Mouse (Mus musculus): ENCODE measurements at regions not wholly inside any gene's neighbourhood (a gene's known extent, or its start where the extent isn't known, plus 50 kb on each side); places are given as distances from the start of the nearest gene placed in this dataset.
"Not testable (repeated sequence)": the region's sequence is repeated elsewhere in the genome, so short reads cannot be mapped to it uniquely, and the experiment has no call there.

DNA sequence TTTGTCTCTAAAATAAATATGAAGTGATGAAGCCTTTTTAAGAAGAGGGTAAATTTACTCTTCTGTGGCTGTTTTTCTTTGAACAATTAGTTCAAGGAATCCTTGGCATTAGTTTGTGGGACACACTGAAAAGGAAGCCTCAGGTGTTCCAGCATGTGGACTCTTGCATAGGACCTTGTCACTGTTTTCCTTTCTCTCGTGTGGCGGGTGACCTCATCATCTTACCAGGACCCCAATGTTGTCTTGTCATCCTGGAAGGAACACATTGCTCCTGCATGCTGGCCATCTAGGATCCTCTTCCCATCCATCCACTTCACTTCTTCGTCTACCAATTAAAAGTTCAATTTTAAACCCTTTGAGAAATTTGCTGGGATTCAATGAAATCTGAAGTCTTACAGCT lies 104.9 kb downstream of the Gm31371 start:
- TF ChIP-seq POLR2A (IDR thresholded peaks at IDR 0.05; ENCODE audit: extremely low read depth, insufficient read depth, low read length); CTCF (IDR thresholded peaks at IDR 0.05; ENCODE audit: low read depth, low read length): not testable (repeated sequence)

Data from liver, adult 2 months (tissue).